Mouse (Mus musculus) R1 (cell line): ENCODE measurements around the gene Olfr266.

Experiments
- DNase-seq: peaks from one replicate; pipeline ENCODE4 v3.0.0-alpha.2; 2018; ENCODE audit warnings: low read depth, low spot score

Gene Olfr266

DNA sequence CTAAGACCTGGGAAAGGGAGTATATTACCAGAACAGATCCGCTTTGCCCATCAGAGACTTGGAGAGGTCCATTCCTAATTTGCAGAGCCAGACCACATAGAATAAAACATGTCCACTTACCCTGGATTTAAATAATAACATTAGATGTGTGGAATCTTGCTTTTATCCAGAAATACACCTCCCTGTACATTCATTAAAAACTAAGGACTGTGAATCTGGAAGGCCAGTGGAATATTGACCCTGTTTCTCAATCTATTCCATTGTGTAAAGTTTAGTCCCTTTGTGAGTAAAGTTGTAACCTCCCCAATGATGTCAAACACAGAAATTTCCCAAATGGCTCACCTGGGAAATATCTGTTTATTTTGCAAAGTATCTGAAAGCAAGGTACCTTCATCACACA, at the start of gene Olfr266:
TSS of gene Olfr266 (minus strand) at position 101 of the 400 bp plus-strand sequence.
- no peak for DNase-seq

DNA sequence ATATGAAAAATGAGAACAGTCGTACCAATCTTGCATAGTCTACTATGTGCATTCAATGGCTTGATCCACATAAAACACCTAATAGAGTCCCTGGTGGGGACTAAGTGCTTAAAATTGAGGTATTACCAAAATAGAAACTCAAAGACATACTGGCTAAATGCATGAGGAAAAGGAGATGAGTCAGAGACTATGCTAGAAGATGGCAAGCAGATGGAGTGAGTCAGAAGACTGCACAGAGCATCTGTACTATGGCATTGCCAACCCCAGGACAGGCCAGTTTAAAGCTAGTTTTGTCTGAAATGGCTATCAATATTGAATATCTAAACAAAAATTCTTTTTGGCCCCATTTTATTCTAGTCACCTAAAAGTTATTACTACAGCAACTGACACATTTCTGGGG, 49.5 kb upstream of the Olfr266 start:
- no peak for DNase-seq

DNA sequence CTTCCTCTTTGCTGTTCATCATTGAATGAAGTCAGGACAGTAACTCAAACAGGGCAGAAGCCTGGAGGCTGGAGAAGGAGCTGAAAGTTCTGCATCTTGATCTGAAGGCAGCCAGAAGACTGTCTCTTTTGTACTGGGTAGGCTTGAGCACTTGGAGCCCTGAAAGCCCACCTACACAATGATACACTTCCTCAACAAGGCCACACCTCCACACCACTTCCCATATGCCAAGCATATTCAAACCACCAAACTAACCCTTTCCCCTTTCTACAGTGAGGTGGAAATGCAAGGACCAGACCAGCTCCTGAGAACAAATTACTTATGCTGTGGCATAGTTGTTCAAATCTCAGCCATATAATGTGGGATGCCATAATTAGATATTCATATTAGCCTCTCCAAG, 46.8 kb upstream of the Olfr266 start:
- no peak for DNase-seq

DNA sequence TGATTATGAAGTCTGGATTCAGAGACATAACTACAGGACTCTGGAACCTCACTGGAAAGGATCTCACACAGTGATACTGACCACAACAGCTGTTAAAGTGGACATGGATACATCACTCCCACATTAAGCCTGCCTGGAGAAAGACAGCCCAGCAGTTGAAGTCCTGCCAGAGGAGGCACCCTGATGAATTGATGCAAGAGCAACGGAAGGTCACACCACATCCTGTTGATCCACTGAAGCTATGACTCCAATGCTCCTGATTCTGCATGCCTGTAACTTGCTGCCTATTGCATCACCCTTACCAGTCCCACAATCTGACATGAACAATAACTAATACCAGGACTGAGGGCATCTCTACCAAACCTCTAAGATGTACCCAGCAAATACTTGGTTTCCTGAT, 6.0 kb upstream of the Olfr266 start:
- DNase-seq, result no peak

DNA sequence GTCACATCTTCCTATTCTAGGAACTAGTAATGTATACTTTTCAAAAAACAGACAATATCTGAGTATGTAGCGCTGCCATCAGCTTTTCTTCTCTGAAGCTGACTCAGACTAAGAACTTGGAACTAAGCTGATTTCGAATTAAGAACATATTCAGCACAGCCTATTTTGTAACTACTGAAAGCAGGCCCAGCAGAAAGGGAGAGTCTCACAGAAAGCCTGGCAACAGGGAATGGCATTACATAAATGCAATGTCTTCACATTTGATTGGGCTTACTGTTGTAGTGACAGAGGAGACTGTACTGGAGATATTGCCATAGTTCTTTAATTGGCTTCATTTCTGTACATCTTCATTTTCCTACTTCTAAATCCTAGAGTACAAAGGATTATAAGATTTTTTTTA, 8.4 kb downstream of the Olfr266 start:
- DNase-seq, result no peak

DNA sequence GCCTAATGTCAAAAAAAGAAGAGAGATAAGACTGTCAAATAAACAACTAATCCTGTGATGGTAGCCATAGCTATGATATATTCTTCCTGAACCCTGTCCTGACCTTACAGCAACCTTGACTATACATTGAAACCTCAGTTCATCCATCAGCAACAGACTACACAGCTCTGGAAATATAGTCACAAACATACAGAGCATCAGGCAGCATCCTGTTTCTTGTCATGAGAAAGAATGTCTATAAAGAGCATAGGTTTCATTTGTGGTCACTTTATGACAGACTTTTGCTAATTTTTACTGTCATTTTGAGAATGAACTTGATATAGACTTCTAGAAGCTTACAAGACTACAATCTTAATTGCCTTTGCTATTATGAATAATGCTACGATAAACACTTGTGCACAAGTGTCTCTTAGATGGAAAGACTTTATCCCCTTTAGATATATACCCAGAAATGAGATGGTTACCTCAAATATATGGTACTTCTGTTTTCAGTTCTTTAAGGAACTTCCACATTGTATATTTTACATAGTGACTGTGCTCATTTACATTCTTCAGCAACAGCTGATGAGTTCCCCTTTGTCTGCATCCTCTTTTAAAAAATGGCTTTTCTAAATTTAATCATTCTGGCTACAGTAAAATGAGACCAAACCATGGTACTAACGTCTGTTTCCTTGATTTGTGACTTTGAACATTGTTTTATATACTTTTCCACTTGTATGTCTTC, 17.0 kb downstream of the Olfr266 start:
- no peak for DNase-seq

DNA sequence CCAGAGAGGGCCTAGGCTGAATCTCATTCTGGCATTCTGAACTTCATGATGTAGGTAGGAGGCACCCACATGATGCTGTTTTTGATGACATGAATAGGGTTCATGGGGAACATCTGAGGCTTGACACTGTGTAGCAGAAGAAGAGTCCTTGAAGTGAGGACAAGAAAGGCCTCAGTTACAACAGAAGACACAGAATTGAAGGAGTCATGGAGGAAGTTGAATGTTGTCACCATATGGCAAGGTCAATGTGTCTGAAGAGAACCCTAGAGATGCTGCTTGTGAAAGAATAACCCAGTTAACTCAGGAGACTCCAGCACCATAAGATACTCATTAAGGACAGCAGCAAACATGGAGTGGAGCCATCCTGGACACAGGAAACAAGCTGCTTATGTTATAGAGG, 28.0 kb downstream of the Olfr266 start:
- no peak for DNase-seq

DNA sequence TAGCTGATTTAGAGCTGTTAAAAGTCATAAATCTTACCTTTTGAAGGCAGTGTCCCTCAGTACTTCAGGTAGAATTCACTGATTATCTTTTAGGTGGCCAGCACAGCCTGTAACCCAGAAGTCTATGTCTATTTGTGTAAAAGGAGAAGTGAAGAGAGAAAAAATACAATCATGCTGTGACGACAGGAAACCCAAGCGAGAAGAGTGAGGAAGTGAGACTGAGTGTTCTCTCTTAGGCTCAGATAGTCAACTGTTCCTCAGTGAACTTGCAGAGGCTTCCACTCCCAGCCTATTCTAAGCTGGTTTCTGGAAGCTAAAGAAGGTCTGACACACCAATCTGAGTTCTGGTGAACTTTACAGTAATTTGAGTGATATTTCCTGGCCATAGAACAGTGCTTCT, 36.2 kb downstream of the Olfr266 start, which contains the start of gene Cd53:
TSS of gene Cd53 (minus strand) at position 220 of the 400 bp plus-strand sequence.
- DNase-seq, result no peak

DNA sequence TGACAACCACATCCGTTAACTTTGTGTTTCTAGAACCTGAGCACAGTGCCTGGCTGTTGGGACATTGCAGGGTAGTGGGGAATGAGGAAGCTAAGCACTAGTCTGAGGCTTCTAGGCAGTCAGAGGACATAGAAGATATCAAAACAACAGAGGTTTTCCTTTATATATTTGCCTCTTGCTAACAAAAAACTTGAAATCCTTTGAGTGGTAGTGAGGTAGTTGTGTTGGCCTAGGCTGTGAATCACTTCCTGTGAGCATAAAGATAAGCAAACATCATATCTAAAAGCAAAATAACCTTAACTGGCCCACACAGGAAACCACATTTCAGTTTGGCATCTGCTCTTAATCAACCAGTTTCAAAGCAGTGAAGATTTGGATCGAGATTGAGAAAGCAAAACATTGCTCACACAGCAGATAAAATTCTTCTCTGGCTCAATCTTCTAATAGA, 37.6 kb downstream of the Olfr266 start:
- DNase-seq, result no peak

DNA sequence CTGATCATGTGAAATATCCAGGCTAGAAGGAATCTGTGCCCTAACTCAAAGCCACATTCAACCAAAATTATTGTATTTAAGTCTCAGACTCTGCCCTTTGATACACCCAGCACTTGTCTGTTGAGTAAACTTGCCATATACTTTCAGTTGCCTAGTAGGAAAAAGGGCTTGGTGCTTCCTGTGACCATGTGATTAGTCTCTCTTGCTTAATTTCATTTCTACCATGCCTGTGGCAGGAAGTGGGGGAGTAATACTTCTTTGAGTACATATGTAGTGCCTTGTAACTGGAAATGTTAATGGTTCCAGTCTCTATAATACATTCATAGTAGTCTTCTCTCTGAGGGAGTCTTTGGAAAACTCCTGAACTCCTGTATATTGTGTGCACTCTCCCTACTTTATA, 38.1 kb downstream of the Olfr266 start:
- no peak for DNase-seq

DNA sequence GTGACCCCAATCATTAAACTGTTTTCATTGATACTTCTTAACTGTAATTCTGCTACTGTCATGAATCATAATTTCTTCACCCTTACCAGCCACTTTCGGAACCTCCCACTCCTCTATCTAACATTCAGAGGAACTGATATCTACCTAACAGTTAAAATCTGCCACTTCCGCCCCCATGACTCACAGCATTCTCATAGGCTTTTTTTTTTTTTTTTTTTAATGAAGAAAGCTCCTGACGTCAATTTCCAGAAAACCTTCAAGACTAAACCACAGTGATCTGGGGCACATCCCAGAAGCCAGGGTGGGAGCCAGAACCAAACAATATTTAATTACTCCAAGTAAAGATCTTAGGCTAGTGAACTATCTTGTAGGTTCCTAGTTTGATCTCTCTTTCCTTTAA, 41.0 kb downstream of the Olfr266 start:
- DNase-seq, result no peak

DNA sequence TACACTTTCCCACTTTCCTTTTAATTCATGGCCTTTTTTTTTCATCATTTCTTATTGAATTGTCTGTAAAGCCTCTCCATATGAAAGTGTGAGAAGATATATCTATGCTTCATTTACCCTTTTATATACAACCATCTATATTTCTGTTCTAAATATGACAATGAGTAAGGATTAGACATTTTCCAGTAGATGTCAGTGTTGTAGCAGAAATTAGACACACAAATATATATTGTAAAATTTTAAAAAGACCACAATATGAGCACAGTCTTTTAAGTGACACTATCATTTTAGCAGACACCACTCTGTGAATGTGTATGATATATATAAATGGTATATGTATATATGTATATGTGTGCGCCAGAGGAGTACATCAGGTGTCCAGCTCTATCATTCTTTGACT, 54.3 kb downstream of the Olfr266 start:
- DNase-seq, result no peak
